Mouse (Mus musculus): ENCODE results near the gene 9230104L09Rik.
A peak's percentile ranks its signal among the peaks of the same experiment; 100 is the strongest.

9230104L09Rik gene

DNA sequence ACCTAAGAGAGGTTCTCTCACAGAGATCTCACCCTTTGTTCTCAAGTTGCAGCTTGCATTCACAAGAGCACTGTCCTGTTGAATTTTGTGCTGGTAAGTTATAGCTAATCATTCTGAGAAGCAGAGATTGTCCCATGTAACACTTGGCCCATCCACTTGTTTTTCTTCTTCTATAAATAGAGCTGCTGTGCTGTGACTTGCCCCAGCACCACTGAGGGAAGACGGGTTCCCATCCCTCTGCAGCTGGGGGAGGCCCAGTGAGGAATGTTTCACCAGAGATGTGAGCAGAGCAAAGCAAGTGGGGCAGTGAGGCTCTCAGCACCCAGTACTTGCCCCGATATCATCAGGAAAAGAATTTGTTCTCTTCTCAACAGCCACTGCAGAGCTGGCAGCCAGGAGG lies at the start of gene 9230104L09Rik:
Gene 9230104L09Rik, minus strand, starts transcription at position 73 of the 400 bp plus-strand sequence.
- DNase-seq: no peak

DNA sequence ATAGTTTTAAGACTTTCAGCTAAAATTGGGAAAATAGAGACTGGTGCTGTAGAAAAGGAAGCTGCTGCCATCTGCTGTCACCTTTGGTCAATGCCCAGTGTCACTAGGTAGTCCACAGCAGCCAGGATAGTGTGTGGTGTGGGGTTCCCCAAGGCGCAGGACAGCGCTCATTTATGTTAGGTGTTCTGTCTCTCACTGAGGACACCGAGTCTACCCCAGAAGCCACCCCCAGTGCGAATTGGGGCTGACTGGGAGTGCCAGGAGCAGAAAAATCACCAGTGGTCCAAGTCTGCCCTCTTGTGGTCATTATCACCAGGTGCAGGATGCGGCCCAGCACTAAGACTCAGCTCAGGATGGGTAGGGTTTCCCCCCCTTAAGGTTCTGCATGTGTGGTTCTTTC lies 37.4 kb upstream of the 9230104L09Rik start:
- DNase-seq: peak; percentile 36

DNA sequence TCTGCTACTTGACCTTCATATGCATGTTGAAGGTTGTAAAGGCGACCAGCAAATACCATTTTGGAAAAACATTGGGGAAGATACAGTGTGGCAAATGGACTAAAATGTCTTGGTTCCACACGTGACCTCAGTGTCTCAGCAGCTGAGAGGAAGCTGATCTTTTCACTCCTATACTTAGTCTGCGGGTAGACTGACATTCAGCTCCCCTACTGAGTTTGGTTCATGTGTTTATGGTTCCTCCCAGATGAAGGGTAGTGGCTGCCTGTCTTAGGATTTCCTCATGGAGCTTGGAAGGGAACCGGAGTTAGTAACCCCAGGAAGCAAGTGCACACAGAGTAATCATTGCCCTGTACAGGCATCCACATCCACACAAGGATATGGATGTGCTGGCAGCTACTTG lies 35.5 kb upstream of the 9230104L09Rik start:
- no peak for DNase-seq

DNA sequence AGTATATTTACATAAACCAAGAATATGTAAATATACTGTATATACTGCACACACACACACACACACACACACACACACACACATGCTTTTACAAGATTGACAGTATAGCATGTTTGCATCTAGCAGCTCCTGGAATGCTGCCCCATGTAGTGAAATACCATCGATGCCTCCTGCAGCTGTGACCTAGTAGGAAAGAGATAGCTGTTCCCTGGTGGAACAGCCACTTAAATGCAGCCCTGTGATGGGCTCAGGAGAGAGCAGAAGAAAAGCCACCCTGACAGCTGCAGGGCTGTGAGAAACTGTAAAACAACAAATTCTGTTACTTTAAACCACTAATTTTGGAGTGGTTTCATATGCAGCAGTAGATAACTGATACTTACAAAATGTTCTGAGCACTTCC lies 31.4 kb upstream of the 9230104L09Rik start:
- DNase-seq: no peak

DNA sequence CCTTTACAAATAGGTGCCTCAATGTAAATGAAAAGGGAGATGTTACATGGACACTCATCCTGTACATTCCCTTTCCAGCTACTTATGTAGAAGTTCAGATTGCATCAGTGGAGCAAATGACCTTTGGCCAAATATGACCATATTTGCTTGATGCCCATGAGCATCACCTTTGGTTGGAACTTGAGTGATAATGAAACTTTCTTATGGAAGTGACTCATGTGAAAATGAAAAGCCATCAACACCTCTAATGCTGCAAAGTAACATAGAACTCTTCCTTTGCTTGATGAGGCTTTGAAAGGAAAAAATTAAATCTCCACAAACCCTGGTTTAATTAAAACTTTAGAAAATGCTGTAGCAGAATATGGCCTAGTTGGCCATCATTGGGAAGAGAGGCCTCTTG lies 28.3 kb upstream of the 9230104L09Rik start:
- DNase-seq: no peak

DNA sequence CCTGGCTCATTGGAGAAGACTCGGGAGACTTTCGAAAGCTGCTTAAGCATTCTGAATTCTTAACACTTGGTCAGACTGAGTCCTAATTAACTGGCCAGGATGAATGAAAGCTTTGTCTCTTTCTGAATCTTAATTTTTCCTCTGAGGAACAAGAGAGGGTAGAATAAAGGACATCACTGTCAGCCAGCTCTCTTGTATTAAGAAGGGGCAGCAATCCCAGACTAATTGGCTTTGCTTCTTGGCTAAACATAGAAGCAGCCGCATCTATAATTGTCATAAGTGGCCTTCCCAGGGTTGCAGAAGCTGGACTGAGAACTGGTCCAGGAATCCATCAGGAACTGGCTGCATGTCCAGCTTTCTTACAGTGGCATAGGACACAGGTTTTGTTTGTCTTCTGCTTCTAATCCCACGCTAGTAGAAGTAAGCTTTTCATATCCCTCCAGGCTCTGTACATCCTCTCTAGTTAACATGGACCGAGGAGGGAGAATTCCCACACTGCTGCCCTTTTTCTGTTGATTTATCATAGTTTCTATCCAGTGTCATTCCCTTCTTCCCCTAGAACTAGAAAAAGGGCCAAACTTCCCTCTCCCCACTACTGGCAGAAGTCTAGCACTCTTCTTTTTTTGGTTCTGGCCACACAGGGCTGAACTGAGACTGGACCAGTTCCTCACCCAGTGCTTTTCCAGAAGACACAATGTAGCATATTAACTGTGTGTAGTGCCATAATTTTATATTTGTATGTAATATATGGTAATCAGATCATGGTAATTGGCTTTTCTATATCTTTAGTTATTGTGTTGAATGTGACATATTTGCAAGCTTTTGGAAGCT lies 25.4 kb upstream of the 9230104L09Rik start:
- no peak for DNase-seq

DNA sequence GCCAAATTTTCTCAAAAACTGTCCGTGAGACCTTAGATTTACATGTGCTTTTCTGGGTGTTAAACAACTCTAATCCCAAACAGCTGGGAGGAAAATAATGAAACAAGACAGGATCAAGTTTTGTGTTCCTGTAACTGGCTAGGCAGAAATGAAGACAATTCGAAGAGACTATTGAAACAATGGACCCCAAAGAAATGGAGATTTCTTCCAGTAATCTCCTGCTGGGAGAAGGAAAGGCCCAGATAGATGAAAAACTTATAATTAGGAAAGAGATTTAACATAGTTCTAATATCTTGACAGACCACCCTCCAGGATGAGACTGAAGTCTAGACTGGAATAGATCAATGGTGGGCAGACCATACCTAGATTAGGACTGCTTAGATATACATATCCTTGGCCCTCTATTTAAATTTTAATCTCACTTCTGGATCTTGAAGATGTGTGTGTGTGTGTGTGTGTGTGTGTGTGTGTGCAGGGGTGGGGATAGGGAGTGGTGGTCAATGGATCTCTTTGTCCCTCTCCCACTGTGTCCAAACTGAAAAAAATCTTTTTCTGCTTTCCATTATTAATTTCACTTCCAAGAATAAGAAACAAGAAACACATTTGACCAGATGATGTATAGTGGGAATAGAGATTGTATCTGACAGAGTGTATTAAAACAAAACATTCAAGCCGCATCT lies 24.6 kb upstream of the 9230104L09Rik start:
- DNase-seq: no peak

DNA sequence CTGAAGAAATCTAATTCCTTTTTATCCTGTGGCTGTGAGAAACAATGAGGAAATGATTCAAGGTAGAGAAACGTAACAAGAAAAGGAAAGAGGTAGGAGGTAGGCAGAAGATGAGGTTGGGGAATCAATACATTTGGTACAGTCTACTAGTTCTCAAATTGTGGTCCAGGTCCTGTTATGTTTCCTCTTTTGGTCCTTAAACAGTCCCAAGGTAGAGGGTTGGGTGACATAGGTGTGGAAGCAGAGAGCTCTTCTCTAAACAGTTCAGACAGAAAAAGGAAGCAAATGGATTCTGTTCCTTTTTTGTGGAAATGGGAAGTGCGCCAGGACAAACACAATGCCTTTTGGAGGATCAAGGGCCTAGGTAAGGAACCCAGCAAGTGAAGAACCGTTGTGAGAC lies 24.0 kb upstream of the 9230104L09Rik start:
- DNase-seq: no peak

DNA sequence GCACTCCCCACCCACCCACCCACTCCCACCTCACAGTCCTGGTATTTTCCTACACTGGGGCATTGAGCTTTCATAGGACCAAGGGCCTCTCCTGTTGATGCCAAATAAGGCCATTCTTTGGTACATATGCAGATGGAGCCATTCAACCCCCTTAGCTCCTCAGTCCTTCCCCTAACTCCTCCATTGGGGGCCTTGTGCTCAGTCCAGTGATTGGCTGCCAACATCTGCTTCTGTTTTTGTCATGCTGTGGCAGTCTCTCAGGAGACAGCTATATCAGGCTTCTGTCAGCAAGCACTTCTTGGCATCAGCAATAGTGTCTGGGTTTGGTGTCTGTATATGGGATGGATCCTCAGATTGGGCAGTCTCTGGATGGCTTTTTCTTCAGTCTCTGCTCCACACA lies 19.9 kb upstream of the 9230104L09Rik start:
- DNase-seq: no peak

DNA sequence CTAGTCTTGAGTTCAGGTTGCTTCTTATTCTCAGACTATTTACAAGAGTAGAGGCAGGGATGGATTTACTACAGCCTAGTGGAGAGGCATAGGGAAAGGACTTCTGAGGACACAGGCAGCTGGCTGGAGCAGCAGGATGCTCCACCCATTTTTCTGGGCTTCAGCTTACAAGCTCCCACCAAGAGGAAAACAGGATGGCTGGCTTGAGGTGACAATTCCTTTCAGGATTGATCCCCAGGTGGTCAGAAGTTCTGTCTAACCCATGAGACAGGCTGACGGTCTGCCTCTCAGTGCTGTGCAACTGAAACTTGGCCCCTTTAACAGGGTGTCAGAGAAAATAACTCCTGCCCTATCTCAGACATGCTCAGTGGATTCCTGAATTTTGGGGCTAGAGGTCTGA lies 14.4 kb upstream of the 9230104L09Rik start:
- DNase-seq: peak; percentile 57

DNA sequence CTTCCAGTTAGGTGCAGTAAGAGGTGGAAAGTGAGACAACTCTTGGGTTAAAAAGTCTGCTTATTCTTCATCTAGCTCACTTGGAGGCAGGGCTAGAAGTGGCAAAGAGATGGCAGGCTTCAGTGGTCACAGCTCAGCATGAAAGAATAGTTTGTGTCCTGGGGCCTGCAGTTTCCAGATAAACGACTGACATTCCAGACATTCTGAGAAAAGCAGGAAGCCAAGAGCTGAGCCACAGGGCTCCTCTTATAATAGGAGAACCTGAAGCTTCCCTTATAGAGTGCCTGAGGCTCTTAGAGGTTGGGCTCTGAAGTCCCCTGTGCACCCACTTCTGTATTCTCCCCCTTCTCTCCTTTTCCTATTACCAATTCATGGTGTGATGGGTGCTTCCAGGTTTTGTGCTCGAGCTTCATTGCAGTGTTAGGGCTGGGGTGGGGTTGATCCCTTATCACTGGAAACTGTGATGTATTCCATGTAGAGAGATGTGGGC lies 13.8 kb upstream of the 9230104L09Rik start:
- DNase-seq: peak; percentile 18

DNA sequence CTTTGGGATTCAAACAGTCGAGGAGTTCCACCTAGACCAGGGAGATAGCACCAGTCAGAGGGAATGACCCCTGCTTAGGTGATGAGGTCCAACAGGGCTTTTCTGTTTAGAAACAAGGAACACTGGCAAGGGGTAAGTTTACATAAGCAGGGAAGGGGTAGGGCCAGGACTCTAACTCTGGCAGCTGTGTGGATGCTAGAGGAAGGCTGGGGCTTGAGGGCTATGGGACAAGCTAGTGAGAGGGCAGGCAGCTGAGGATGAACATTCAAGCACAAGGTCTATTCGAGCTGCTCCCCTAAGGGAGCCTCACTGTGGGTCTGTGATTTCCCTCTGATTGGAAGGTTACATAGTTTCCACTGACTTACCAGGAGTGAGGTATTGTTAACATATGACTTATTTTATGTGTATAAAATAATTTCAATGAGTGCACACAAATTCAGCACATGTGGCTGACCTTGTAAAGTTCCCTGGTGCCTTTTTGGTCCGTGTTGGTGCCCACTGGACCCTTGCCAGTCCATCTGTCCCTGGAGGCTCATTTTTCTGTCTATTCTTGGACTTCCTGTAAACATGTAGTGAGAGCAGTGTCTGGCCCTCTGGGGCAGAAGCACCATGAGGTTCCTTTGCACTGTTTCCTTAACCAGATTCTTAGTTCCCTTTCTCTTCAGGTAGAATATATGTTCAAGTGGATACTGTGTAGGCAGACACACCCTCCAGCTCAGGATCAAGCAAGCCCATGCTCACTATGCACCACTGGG lies 12.4 kb upstream of the 9230104L09Rik start:
- peak; percentile 49 for DNase-seq

DNA sequence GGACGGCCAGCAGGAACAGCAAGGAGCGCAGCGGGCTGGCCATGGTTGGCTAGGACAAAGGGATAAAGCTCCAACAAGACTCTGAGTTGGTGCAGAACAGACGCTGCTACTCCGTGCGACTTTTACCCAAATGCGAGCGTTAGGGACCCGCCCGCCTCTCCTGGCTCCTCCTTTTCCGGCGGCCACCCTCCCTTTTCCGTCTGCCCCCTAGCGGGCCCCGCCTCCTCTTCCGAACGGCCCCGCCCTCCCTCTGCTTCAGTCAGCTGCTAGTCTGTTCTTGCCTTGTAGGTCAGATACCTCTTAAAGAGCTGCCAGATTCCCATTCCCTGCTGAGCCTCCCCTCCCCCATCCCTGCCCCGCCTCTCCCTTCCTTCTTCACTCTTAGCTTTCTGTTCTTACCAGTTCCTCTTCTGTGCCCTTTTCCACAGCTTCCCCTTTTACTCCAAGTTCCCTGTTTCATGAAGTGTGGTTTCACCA lies 10.5 kb upstream of the 9230104L09Rik start, which contains the start of gene Cst3:
Gene Cst3, minus strand, starts transcription at position 358 of the 477 bp plus-strand sequence.
- peak; percentile 95 for DNase-seq

DNA sequence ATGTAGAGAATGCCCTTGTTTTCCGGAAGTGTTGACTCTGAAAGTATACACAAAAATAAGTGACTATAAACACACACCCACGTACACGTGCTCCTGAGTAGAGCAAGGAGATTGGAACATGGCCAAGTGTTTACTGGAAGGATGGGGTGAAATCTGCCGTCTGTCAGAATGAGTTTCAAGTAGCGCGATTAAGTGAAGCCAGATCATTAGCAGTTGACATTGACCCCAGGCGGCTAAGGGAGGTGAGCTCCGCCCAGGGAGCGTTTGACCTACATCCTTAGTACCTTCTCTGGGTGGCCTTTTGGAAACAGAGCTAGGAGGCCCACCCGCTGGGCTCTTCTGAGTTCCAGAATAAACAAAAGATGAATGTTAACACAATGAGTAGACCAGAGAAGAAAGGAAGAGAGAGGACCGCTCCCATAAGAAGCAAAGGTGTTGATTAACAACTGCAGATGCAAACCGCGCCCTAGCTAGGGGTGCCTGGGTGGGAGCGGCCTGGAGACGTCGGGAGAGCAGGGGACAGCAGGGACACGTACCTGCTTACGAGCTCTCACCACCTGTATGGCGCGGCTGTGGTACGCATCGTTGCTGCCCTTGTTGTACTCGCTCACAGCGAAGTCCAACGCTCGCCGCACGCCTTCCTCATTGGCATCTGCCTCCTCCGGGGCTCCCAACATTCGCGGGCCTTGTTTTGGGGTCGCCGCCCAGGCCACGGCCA lies 9.9 kb upstream of the 9230104L09Rik start:
- peak; percentile 47 for DNase-seq

DNA sequence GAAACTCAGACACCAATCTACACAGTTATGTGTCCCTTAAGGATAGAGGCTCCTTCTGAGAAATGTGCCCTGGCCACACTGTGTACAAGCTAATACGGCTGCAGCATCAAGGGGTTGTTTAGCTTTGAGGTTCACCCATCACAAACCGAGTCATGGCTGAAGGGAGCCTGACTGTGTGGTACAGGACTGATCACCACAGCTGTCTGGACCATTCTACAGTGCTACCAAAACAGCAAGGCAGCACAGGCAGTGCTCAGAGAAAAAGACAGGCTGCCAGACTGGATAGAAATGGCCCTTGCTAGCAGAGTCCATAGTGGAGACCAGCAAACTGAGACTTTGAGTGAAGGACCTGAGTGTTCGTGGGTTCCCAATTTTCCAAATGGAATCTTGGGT lies 9.4 kb upstream of the 9230104L09Rik start:
- DNase-seq: no peak

DNA sequence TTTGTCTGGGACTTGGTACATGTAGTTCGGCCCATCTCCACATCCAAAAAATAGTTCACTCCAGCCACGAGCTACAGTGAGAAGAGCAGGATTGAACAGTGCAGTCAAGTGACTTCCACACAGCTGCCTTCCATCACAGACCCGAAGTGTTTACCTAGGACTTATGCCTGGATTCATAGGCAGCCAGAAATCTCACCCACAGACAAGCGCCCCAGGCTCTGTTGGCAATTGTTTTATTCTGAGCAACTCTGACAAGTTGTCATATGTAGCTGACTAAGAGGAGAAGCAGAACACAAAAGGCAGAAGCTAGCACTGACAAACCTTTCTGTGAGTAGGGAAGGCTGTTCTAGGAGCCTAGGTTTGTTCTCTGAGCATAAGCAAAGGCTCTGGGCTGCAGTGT lies 8.0 kb upstream of the 9230104L09Rik start:
- no peak for DNase-seq

DNA sequence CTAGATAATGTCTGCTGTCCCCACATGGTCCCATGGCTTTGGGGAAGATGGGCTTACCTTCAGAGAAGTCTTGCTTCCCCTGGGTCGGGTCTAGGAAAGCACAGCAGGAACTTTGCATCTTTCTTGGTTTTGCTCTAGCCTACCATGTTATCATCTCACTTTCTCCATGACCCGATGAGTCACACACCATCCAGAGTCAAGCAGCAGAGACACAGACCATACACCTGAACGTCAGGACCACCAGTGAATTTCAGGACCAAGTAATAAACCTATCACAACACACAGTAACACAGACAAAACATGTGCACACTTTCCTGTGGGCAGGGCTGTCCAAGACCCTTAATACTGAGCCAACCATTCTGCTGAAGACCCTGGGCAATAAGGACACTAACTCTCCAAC lies 5.7 kb upstream of the 9230104L09Rik start:
- DNase-seq: no peak

DNA sequence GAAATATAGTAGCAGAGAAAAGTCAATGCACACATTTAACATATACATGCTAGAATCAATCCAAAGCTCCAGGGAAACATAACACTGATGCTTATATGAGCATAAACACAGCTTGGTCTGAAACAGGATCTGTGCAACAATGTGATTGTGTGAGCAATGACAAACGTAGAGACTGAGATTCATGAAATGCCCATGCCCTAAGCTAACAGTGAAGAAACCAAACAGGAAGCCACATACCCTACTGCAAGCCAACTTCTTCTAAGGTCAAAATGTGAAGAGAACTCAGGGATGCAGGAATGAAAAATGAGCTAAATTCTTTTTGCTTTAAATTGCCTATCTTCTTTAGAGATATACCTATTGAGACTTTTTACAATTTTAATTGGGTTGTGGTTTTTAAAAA lies 4.1 kb upstream of the 9230104L09Rik start:
- DNase-seq: no peak

DNA sequence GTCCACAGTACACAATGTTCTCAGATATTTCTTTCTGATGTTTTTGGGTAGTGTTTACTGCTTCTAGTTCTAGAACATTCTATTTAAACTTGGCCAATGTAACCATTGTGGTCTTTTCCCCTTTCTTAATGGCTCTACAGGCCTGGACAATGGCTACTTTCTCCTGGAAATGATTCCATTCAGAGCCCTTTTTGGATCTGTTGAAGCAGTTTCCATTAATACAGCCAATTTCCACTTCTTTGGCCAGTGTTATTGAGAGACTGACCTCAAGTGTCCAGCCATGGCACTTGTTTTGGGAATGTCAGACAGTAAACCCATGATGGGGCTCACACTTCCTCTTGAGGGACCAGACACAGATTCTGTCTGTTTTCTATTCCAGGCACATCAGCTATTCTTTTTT lies 3.1 kb downstream of the 9230104L09Rik start:
- DNase-seq: no peak

DNA sequence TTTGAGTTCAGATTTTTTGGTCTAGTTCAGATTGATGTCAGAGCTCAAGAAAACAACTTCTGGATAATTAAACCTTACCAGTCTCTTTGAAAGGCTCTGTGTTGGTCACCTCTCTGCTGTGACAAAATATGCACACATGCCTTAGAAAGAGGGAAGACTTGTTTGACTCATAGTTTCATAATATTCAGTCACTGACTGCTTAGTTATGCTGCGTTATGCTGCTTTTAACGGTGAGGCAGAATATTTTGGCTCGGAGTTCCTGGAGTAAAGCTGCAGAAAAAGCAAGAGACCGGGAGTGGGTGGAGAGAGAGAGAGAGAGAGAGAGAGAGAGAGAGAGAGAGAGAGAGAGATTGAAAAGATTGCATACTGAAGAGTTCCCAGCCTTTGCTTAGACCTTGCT lies 3.8 kb downstream of the 9230104L09Rik start:
- no peak for DNase-seq

DNA sequence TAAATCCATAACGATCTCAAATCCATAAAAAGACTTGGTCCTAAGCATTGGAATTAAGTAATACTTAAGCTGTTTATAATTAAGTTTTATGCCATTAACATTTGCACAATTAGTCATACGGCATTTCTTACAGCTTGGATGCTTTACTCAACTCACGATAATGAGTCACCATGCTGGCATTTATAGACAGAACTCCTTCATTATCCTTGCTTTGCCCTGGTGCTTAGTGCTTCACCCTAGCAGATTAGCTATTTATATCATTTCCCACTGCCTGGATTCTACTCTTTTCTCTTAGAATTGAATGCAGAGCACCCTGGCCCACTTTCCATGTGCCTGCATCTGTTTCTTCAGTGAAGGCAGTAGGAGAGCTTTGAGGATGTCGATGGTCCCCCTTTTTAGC lies 7.3 kb downstream of the 9230104L09Rik start:
- no peak for DNase-seq

DNA sequence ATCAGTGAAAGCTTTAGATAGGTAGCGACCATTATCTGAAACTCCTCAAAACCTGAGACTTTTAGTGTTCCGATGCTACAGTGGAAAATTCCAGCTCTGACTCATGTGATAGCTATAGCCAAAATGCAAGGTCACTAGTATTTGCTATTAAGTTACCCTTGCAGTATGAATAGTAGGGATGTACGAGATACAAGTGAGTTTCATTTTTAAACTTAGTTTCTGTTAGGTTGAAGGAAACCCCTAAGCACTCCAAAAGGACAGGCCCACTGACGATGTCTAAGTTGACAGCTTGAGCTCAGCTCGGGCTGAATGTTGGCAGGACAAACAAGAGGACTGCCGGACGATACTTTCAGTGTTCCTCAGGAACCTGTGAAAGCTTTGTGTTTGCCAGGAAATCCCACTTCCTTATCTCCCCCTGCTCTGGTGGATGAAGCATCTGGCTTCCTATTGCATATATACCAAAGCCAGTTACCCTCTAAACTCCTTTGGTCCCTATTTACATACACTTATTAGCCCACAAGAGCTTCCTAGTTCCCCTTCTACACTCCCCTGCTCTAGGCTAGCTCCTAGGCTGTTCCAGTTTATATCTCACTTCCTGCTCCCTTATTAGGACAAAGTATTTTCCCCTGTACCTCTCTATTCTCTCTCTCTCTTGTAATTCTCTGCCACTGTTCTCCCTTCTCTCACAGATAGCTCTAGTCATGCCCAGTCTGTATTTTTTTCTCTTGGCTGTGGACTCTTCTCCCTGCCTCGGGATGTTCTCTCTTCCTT lies 8.0 kb downstream of the 9230104L09Rik start:
- no peak for DNase-seq
